Mouse (Mus musculus) embryo, embryonic 11 days (tissue): ENCODE data around the gene Eml1.

Experiments used
- DNase-seq: peaks from one replicate; pipeline ENCODE4 v3.0.0-alpha.2; 2015

Gene Eml1

DNA sequence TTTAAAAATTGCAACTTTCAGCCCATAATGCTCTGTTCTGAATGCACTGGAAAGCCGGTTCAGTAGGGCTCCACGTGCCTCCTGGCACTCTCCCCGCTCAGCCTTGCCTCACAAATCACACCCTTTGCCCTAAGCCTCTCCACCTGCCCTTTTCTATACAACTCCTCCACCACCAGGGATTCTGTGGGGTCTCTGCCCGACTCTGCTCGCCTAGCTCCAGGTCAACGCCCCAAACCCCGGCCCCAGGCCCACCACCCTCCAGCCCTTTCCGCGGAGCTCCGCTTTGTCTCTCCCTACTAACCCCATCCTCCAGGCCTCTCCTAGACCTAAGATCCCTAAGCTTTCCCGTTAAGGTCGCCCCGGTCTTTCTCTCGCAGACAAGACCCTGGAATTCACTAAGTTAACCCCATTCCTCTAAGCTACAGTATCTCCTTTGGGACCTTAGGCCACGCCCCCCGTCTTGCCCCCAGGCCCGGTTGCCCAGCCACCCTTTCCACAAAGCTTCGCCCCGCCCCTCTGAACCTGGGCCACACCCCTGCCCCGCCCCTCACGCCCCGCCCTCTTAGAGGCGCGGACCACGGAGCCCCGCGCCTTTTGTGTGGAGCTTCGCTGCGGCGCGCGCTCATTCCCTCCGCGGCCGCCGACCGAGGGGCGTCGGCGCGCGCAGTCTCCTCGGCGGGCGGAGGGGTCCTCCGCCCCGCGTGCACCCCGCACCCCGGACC lies 183.5 kb downstream of the Eml1 start, which contains the start of gene Evl:
Gene Evl (plus strand): TSS at position 601 of the 722 bp plus-strand sequence.
- peak; percentile 98 for DNase-seq

DNA sequence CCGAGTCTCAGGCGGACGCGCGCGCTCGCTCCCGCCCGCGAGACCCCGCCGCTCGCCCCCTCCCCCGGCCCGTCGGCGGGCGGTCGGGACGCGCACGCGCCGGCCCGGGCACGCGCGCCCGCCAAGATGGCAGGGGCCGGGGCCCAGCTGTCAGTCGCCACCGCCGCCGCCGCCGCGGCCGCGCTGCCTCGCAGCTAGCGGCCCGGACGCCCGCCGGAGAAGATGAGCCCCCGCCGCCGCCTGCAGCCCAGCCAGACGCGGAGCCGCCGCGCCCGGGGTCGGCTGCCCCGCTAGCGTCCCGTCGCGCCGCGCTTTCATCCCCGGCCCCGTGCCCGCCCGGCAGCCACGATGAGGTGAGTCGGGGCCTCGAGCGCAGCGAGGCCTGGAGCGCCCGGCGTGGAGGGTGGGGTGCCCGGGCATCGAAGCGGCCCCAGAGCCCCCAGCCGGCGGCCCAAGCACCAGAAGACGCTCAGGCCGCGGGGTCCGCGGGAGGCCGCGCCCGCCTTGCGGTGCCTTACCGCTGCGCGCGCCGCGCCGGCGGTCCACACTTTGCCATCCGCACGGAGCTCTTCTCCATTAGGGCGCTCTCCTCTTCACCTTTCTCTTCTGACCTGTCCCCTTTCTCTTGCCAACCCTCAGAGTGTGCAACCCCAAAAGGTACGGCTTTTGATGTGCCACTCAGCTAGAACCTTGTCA lies 184.3 kb downstream of the Eml1 start:
- no peak for DNase-seq

DNA sequence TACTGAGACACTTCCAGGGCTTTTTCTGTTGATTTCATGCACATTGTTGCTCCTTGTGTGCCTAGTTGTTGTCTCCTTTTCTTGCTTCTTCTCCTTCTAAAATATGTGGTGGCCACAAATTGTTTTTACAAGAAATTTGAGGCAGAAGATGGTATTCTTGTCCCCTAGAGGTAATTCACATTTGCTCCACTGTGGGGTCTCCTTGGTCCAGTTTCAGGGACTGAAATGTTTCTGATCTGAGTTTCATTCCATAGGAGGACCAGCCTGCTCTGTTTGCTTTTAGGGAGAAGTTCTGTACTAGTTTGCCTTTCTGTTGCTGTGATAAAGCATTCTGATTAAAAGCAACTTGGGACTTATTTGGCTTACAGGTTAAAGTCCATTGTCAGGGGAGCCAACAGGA lies 187.4 kb downstream of the Eml1 start:
- no peak for DNase-seq

DNA sequence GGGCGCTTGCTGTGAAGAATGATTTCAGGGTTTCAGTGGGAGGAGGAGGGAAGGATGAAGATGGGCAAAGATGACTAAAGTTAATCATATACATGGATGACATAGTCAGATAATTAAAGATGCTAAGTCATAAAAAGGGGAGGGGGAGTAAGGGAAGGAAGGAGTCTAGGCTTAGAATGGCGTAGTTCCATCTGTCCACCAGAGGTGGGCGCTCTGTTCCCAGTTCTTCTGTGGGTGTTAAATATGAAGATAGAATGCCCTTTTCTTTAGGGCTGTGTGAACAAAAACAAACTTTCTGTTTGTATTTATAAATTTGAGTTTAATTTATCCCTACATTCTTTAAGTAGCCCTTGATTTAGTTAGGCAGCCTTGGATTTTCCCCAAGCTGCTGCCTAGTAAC lies 192.5 kb downstream of the Eml1 start:
- DNase-seq, result no peak

DNA sequence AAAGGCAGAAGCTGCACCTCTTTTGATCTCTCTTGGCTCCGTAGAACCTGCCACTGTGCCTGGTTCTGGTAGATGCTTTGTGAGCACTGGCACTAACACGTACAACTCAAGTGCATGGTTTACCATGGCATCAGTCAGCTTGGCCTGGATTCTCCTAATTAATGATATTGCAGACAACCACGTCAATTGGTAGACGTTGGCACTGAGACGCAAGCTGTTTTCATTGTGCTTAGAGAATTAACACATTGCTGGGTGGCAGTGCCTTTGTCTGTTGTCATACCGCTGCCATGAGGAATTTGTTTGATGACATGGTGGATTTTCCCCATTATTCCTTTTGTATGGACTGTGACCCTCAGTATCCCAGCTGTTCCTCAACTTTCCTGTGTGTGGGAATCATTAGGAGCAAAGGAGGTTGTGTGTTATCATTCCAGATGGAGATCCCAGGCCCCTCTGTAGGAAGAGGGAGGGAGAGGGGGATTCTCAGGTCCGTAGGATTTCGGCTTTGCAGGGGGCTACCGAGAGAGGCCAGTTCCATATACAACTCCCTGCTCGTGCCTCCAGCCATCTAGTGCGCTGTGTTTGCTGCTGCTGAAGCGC lies 194.3 kb downstream of the Eml1 start:
- peak; percentile 40 for DNase-seq

DNA sequence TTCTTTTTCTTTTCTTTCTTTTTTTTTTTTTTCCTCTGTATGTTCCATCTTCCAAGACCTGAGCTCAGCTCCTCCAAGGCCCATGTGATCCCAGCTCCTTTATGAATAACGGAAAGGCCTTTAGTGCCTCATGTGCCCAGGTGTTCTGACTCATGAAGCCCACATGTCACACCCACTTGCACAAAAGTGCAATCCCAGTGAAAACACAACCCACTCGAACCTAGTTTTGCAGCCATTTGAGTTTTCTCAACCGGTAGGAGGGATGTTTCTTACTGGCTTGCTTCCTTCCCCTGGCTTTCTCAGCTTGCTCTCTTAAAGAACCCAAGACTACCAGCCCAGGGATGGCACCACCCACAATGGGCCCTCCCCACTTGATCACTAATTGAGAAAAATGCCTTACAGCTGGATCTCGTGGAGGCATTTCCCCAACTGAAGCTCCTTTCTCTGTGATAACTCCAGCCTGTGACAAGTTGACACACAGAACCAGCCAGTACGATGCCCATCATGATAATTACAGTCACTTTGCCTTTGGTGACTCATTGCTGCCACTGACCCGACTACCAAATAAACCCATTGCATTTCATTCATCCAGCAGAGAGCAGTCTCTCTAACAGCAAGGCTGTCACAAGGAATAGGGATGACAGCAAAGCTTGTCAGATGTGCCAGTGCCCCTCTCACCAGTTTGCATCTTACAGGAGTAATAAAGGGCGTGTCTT lies 208.6 kb downstream of the Eml1 start:
- no peak for DNase-seq

DNA sequence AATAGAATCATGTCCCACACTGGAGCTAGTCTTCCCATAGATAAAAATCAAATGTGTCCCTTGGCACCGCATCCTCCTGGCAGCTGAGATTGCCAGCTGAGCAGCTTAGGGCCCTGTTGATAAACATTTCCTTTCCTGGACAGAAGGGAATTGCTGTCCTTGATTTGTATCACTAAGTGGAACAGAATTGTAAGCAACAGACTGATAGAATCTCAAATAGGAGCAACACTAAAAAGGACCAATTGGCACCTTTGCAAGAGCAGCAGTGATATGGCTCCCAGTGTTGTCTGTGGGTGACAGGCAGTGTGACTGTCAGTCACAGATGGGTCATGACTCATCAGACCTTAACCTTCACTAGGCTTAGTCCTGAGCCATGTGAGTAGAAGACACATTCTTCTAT lies 213.0 kb downstream of the Eml1 start:
- no peak for DNase-seq
